Mouse (Mus musculus): Measurements from ENCODE around the gene Hsp90ab1.

- no peak for TF ChIP-seq CTCF (IDR thresholded peaks at IDR 0.05; ENCODE audit: borderline replicate concordance, extremely low read depth, insufficient read depth, insufficient read length)
- no peak for TF ChIP-seq POLR2A (IDR thresholded peaks at IDR 0.05; ENCODE audit: borderline replicate concordance, extremely low read depth, insufficient read depth, insufficient read length, poor library complexity, severe bottlenecking)
Measured at GRCm38 (mm10) chr17:45608396-45608795, 35.3 kb upstream of the Hsp90ab1 start.

All from brain, embryonic 14.5 days (tissue).